25 mouse cellular contexts compared by ENCODE assay signal in genomic region chr5:31535228-31535627, GRCm38 (mm10). TPM values are rescaled to one million over a fixed set of nuclear protein-coding genes. Genes with fewer than 3 reads are reported as not detected.
DNase-seq lines count a peak whose midpoint lies in the region; ATAC-seq and TF ChIP-seq lines count a peak whose summit lies in the region.
"Had no signal": no experiment of that assay in that cellular context is flagged by ENCODE, and none has a peak within 500 bp of the region (broad histone marks: within the 10 kb centered on the region; RNA-seq: fewer than 3 reads in every experiment).

No protein-coding gene starts in this region.

- H3K36me3 ChIP-seq in liver, postnatal 0 days (replicated peaks; ENCODE audit: insufficient read depth, low read length) = peaks cover 70% of the 10 kb centered on the region

- H3K4me1 ChIP-seq in liver, postnatal 0 days (ENCODE audit: insufficient read depth) = no peaks in the 10 kb centered on the region
- H3K4me1 ChIP-seq: embryonic facial prominence, embryonic 12.5 days; limb, embryonic 10.5 days; liver, embryonic 12.5 days; midbrain, embryonic 10.5 days had no signal

- peak; percentile 18; the same call in 1 of the 2 replicates for TF ChIP-seq CTCF in liver, postnatal 0 days (IDR thresholded peaks at IDR 0.05; ENCODE audit: low read depth)

- no peak overlapping the region for H3K4me2 ChIP-seq in liver, postnatal 0 days (ENCODE audit: low read depth, low read length)
- H3K4me2 ChIP-seq: embryonic facial prominence, embryonic 12.5 days; liver, embryonic 12.5 days had no signal

- H3K27me3 ChIP-seq in liver, postnatal 0 days (ENCODE audit: insufficient read depth, low read length) = no peaks in the 10 kb centered on the region
- H3K27me3 ChIP-seq: embryonic facial prominence, embryonic 12.5 days; liver, embryonic 12.5 days had no signal

- H3K9me3 ChIP-seq in liver, postnatal 0 days (ENCODE audit: low read length) = no peaks in the 10 kb centered on the region
- H3K9me3 ChIP-seq: embryonic facial prominence, embryonic 12.5 days; limb, embryonic 10.5 days; liver, embryonic 12.5 days; midbrain, embryonic 10.5 days had no signal

- DNase-seq in CD4-positive, CD25-positive, alpha-beta regulatory T cell, adult 2 months (ENCODE audit: low read depth, low spot score) = peak; percentile 16
- DNase-seq in liver, postnatal 0 days = no peak
- DNase-seq in liver = no peak
- DNase-seq in MN1 (ENCODE audit: low spot score) = peak; percentile 10
- DNase-seq in retina, postnatal 1 day = peak; percentile 11
- no peak for DNase-seq in thymus, postnatal 14 days
- DNase-seq in frontal cortex, postnatal 36 days (ENCODE audit: low spot score in 2 of 2) = no peak
- DNase-seq: adrenal gland, postnatal 36 days; cerebellum, postnatal 10 days; gastrocnemius, adult 2 months; heart, adult 11 months; right cerebral cortex, adult 18-20 months; thymus, adult 18-20 months had no signal

- no peak overlapping the region for H3K27ac ChIP-seq in liver, postnatal 0 days (ENCODE audit: low read depth)
- H3K27ac ChIP-seq: embryonic facial prominence, embryonic 12.5 days; gastrocnemius, adult 2 months; left cerebral cortex, adult 2 months; limb, embryonic 10.5 days; liver, embryonic 12.5 days; midbrain, embryonic 10.5 days had no signal

- H3K4me3 ChIP-seq in liver, postnatal 0 days (ENCODE audit: low read depth, low read length) = no peak overlapping the region
- H3K4me3 ChIP-seq: embryonic facial prominence, embryonic 12.5 days; gastrocnemius, adult 2 months; left cerebral cortex, adult 2 months; limb, embryonic 10.5 days; liver, embryonic 12.5 days; midbrain, embryonic 10.5 days; myocyte had no signal

- no peak overlapping the region for H3K9ac ChIP-seq in liver, postnatal 0 days (replicated peaks)
- H3K9ac ChIP-seq: embryonic facial prominence, embryonic 12.5 days; liver, embryonic 12.5 days had no signal

- no peak for TF ChIP-seq EP300 in liver, postnatal 0 days (IDR thresholded peaks at IDR 0.05; ENCODE audit: low read depth)

- no peak for ATAC-seq in CD4-positive, CD25-positive, alpha-beta regulatory T cell, adult 4 months
- no peak for ATAC-seq in liver, postnatal 0 days
- ATAC-seq: forebrain, embryonic 16.5 days; inflammation-experienced regulatory T-cells, adult 6 months; liver, embryonic 12.5 days had no signal

- WGBS in liver, postnatal 0 days (ENCODE audit: insufficient replicate concordance) = 84% methylated on average over 2 of the region's 2 CpGs

RNA-seq across cellular contexts. Expression of gene Supt7l, which starts 7.6 kb away (rescaled TPM):
- polyA plus RNA-seq in CD4-positive, CD25-positive, alpha-beta regulatory T cell, adult 4 months (2017; shearing (Covaris generic)) = 10 to 100 TPM; 16.4 to 24.3 TPM
- 4.9 and 5.2 TPM in 2 replicates for polyA plus RNA-seq in liver, postnatal 0 days (2015; fragmentation: Nextera tagmentation; extraction: Ambion mirVana)

RNA-seq across cellular contexts. Expression of gene Slc4a1ap, which starts 8.4 kb away (rescaled TPM):
- polyA plus RNA-seq in CD4-positive, CD25-positive, alpha-beta regulatory T cell, adult 4 months (2017; shearing (Covaris generic)) = 10 to 100 TPM; 21.8 to 31.2 TPM
- 8.2 and 8.7 TPM in 2 replicates for polyA plus RNA-seq in liver, postnatal 0 days (2015; fragmentation: Nextera tagmentation; extraction: Ambion mirVana)

RNA-seq across cellular contexts. Expression of gene Gpn1, which starts 40.7 kb away (rescaled TPM):
- 10 to 100 TPM; 48.2 to 60.4 TPM for polyA plus RNA-seq in CD4-positive, CD25-positive, alpha-beta regulatory T cell, adult 4 months (2017; shearing (Covaris generic))
- polyA plus RNA-seq in liver, postnatal 0 days (2015; fragmentation: Nextera tagmentation; extraction: Ambion mirVana) = 10.9 TPM in 2 replicates

RNA-seq across cellular contexts. Expression of gene 4930548H24Rik, which starts 49.7 kb away (rescaled TPM):
- under 1 TPM in 1 of 2 experiments, not detected in 1; 0.71 TPM for polyA plus RNA-seq in CD4-positive, CD25-positive, alpha-beta regulatory T cell, adult 4 months (2017; shearing (Covaris generic))
- polyA plus RNA-seq in liver, postnatal 0 days (2015; fragmentation: Nextera tagmentation; extraction: Ambion mirVana) = not detected in 2 replicates
- polyA plus RNA-seq: forebrain, embryonic 16.5 days; heart, embryonic 14.5 days; kidney, embryonic 16.5 days; limb, embryonic 10.5 days; liver, embryonic 12.5 days; lung, embryonic 16.5 days; midbrain, embryonic 10.5 days; myocyte had no signal

Comparison
In these comparisons a context has a peak if more than half of its experiments do, and no peak if none do; other contexts are left out.
1. DNase-seq: peak in CD4-positive, CD25-positive, alpha-beta regulatory T cell, adult 2 months (single experiment), MN1 (single experiment) and retina, postnatal 1 day (single experiment); none in liver, postnatal 0 days (single experiment), liver (single experiment), thymus, postnatal 14 days (single experiment) and frontal cortex, postnatal 36 days (0 of 2).